Mouse (Mus musculus) hindbrain, embryonic 11.5 days (tissue): ENCODE measurements around the gene AY761185. TPM values are rescaled to one million over a fixed set of nuclear protein-coding genes. Genes with fewer than 3 reads are reported as not detected.
"Not testable (repeated sequence)": the region's sequence is repeated elsewhere in the genome, so short reads cannot be mapped to it uniquely, and the experiment has no call there.

Experiments used
- ATAC-seq: fragments of 200-750 bp; cut with Nextera tagmentation; 2 replicates; pipeline ENCODE4 v1.8.0; 2017; ENCODE audit warnings: mild to moderate bottlenecking, moderate TSS enrichment, moderate library complexity; ENCODE audit not compliant: low FRiP score
- DNase-seq: peaks from one replicate; pipeline ENCODE4 v3.0.0-alpha.2; 2015; ENCODE audit warnings: low spot score
- H3K27ac ChIP-seq: fragments of 300-500 bp; sonication (generic); 2 replicates; pipeline ENCODE4 v1.5.1; 2014; ENCODE audit warnings: mild to moderate bottlenecking, low read depth, low read length
- H3K27me3 ChIP-seq: fragments of 300-500 bp; sonication (generic); 2 replicates; pipeline ENCODE4 v1.6.1; 2014; ENCODE audit warnings: mild to moderate bottlenecking, low read length, moderate library complexity, mixed read lengths; ENCODE audit not compliant: control insufficient read depth, insufficient read depth
- H3K36me3 ChIP-seq: fragments of 300-500 bp; sonication (generic); 2 replicates; pipeline ENCODE4 v1.6.1; 2014; ENCODE audit warnings: mild to moderate bottlenecking, low read length, moderate library complexity, mixed read lengths; ENCODE audit not compliant: control insufficient read depth, insufficient read depth
- H3K4me1 ChIP-seq: fragments of 300-500 bp; sonication (generic); replicated peaks from 2 replicates; pipeline ENCODE4 v1.6.1; 2014; ENCODE audit warnings: low read length, mixed read lengths; ENCODE audit not compliant: control insufficient read depth, insufficient read depth
- H3K4me2 ChIP-seq: fragments of 300-500 bp; sonication (generic); replicated peaks from 2 replicates; pipeline ENCODE4 v1.6.1; 2014; ENCODE audit warnings: mild to moderate bottlenecking, low read depth, low read length
- H3K4me3 ChIP-seq: fragments of 300-500 bp; sonication (generic); 2 replicates; pipeline ENCODE4 v1.5.1; 2014; ENCODE audit warnings: low read depth, low read length
- H3K9ac ChIP-seq: fragments of 300-500 bp; sonication (generic); 2 replicates; pipeline ENCODE4 v1.6.1; 2014; ENCODE audit warnings: low read depth, low read length
- H3K9me3 ChIP-seq: fragments of 300-500 bp; sonication (generic); 2 replicates; pipeline ENCODE4 v1.6.1; 2016; ENCODE audit warnings: low read length; ENCODE audit not compliant: control insufficient read depth
- WGBS: fragments of 180-500 bp; shearing (Covaris S2); extraction: QIAGEN DNeasy Blood & Tissue Kit; methylation state at CpG from one replicate; pipeline ENCODE4 v1.1.7; 2014; 5-methylcytosine and 5-hydroxymethylcytosine counted together
- polyA plus RNA-seq: library from polyadenylated mRNA; unstranded; fragments of >200 nt; fragmentation: Nextera tagmentation; extraction: Ambion mirVana; gene quantifications from 2 replicates; pipeline ENCODE4 v1.2.1, GENCODE M21; 2014

Gene AY761185
- polyA plus RNA-seq: not detected in 2 replicates

- no peaks in the 10 kb centered on the region for H3K4me1 ChIP-seq
- WGBS: 80% methylated on average over 3 of the region's 3 CpGs
- DNase-seq (no peak), ATAC-seq (no peak)
- no peak within 1 kb of the TSS for H3K4me3 ChIP-seq
- no peaks in the 10 kb centered on the region for H3K36me3 ChIP-seq
- no peak within 1 kb of the TSS for H3K27ac ChIP-seq
- no peak within 1 kb of the TSS for H3K4me2 ChIP-seq
- no peak within 1 kb of the TSS for H3K9ac ChIP-seq
- H3K27me3 ChIP-seq: no peaks in the 10 kb centered on the region
- H3K9me3 ChIP-seq: peaks cover 4% of the 10 kb centered on the region; the same call in 1 of the 2 replicates
Observed at GRCm38 (mm10) chr8:20944610-20945009, at the start of gene AY761185. TSS of gene AY761185 (minus strand) at chr8:20944710.

GRCm38 (mm10) chr8:20994042-20994441 is 49.5 kb upstream of the AY761185 start:
- not testable (repeated sequence) for H3K4me2 ChIP-seq, H3K9me3 ChIP-seq, DNase-seq, H3K9ac ChIP-seq, H3K27ac ChIP-seq, H3K4me3 ChIP-seq, ATAC-seq, H3K36me3 ChIP-seq, H3K4me1 ChIP-seq, H3K27me3 ChIP-seq

- 52% methylated on average over 1 of the region's 1 CpGs for WGBS
Observed at GRCm38 (mm10) chr8:20979846-20980245, 35.3 kb upstream of the AY761185 start.

GRCm38 (mm10) chr8:20964531-20964930 is 20.0 kb upstream of the AY761185 start:
- Histone ChIP-seq H3K9ac (no peak overlapping the region), H3K4me1 (no peaks in the 10 kb centered on the region), H3K27me3 (no peaks in the 10 kb centered on the region), H3K4me2 (no peak overlapping the region), H3K36me3 (no peaks in the 10 kb centered on the region), H3K4me3 (no peak overlapping the region), H3K9me3 (peaks cover 2% of the 10 kb centered on the region; the same call in 1 of the 2 replicates), H3K27ac (no peak overlapping the region)
- ATAC-seq (no peak), DNase-seq (no peak)
- WGBS: 86% methylated on average over 2 of the region's 2 CpGs

More at GRCm38 (mm10) chr8:20979846-20980245, 35.3 kb upstream of the AY761185 start:
- ATAC-seq (no peak), DNase-seq (no peak)
- H3K9ac ChIP-seq: no peak overlapping the region
- no peaks in the 10 kb centered on the region for H3K36me3 ChIP-seq
- H3K27me3 ChIP-seq: no peaks in the 10 kb centered on the region
- H3K4me2 ChIP-seq: no peak overlapping the region
- H3K4me1 ChIP-seq: no peaks in the 10 kb centered on the region
- H3K4me3 ChIP-seq: no peak overlapping the region
- H3K27ac ChIP-seq: no peak overlapping the region
- no peaks in the 10 kb centered on the region for H3K9me3 ChIP-seq

- ATAC-seq (no peak), DNase-seq (no peak)
- Histone ChIP-seq H3K9me3 (no peaks in the 10 kb centered on the region), H3K9ac (no peak within 1 kb of the TSS), H3K36me3 (no peaks in the 10 kb centered on the region), H3K27ac (no peak within 1 kb of the TSS), H3K4me1 (no peaks in the 10 kb centered on the region), H3K27me3 (no peaks in the 10 kb centered on the region), H3K4me3 (no peak within 1 kb of the TSS), H3K4me2 (no peak within 1 kb of the TSS)
- WGBS: 81% methylated on average over 3 of the region's 3 CpGs
Observed at GRCm38 (mm10) chr8:20921971-20922370, 22.5 kb downstream of the AY761185 start, which contains the start of gene Gm6040. TSS of gene Gm6040 (minus strand) at chr8:20922071.

- Histone ChIP-seq H3K27me3 (no peaks in the 10 kb centered on the region), H3K9ac (no peak overlapping the region), H3K4me3 (no peak overlapping the region), H3K9me3 (0 out of 2 replicates have a peak, but pooled peaks cover 5% of the 10 kb centered on the region), H3K36me3 (no peaks in the 10 kb centered on the region), H3K4me1 (no peaks in the 10 kb centered on the region), H3K27ac (no peak overlapping the region), H3K4me2 (no peak overlapping the region)
- ATAC-seq (no peak), DNase-seq (no peak)
- 92% methylated on average over 1 of the region's 1 CpGs for WGBS
Observed at GRCm38 (mm10) chr8:20912288-20912687, 32.2 kb downstream of the AY761185 start.

- no peak for ATAC-seq
- 66% methylated on average over 2 of the region's 2 CpGs for WGBS
- H3K36me3 ChIP-seq: no peaks in the 10 kb centered on the region
Observed at GRCm38 (mm10) chr8:20908256-20908655, 36.3 kb downstream of the AY761185 start.

GRCm38 (mm10) chr8:20907119-20907518 is 37.4 kb downstream of the AY761185 start:
- 90% methylated on average over 2 of the region's 2 CpGs for WGBS

More at GRCm38 (mm10) chr8:20908256-20908655, 36.3 kb downstream of the AY761185 start:
- Histone ChIP-seq H3K4me1 (no peaks in the 10 kb centered on the region), H3K9me3 (no peaks in the 10 kb centered on the region; the same call in 1 of the 2 replicates), H3K9ac (no peak overlapping the region), H3K27ac (no peak overlapping the region), H3K4me2 (no peak overlapping the region), H3K27me3 (no peaks in the 10 kb centered on the region), H3K4me3 (no peak overlapping the region)
- no peak for DNase-seq

GRCm38 (mm10) chr8:20902527-20902926 is 42.0 kb downstream of the AY761185 start, which contains the start of gene Gm15056:
TSS of gene Gm15056 (minus strand) at chr8:20902627.
- Histone ChIP-seq H3K4me3 (no peak within 1 kb of the TSS), H3K4me1 (no peaks in the 10 kb centered on the region), H3K27me3 (no peaks in the 10 kb centered on the region), H3K27ac (no peak within 1 kb of the TSS), H3K9me3 (peaks cover 7% of the 10 kb centered on the region), H3K36me3 (no peaks in the 10 kb centered on the region), H3K9ac (no peak within 1 kb of the TSS), H3K4me2 (no peak within 1 kb of the TSS)
- WGBS: 57% methylated on average over 2 of the region's 2 CpGs
- no peak for ATAC-seq
- no peak for DNase-seq

More at GRCm38 (mm10) chr8:20907119-20907518, 37.4 kb downstream of the AY761185 start:
- Histone ChIP-seq H3K27me3 (no peaks in the 10 kb centered on the region), H3K4me3 (no peak overlapping the region), H3K9me3 (no peaks in the 10 kb centered on the region; the same call in 1 of the 2 replicates), H3K36me3 (no peaks in the 10 kb centered on the region), H3K27ac (no peak overlapping the region), H3K4me2 (no peak overlapping the region), H3K9ac (no peak overlapping the region), H3K4me1 (no peaks in the 10 kb centered on the region)
- ATAC-seq (no peak), DNase-seq (no peak)
